Mouse (Mus musculus) midbrain, embryonic 16.5 days (tissue): ENCODE results near the gene Gm9495. TPM values are rescaled to one million over a fixed set of nuclear protein-coding genes. Genes with fewer than 3 reads are reported as not detected.

Source experiments
- ATAC-seq: fragments of 200-750 bp; cut with Nextera tagmentation; 2 replicates; pipeline ENCODE4 v1.8.0; 2017; ENCODE audit warnings: moderate TSS enrichment
- H3K27ac ChIP-seq: fragments of 300-500 bp; sonication (generic); 2 replicates; pipeline ENCODE4 v1.5.1; 2014; ENCODE audit warnings: mild to moderate bottlenecking, low read length, mixed read lengths
- H3K27me3 ChIP-seq: fragments of 300-500 bp; sonication (generic); 2 replicates; pipeline ENCODE4 v1.6.1; 2014; ENCODE audit warnings: low read depth, low read length, mixed read lengths; ENCODE audit not compliant: control insufficient read depth, insufficient read depth
- H3K36me3 ChIP-seq: fragments of 300-500 bp; sonication (generic); 2 replicates; pipeline ENCODE4 v1.6.1; 2014; ENCODE audit warnings: mild to moderate bottlenecking, low read length, moderate library complexity, mixed read lengths; ENCODE audit not compliant: control insufficient read depth, insufficient read depth
- H3K4me1 ChIP-seq: fragments of 300-500 bp; sonication (generic); 2 replicates; pipeline ENCODE4 v1.6.1; 2014; ENCODE audit warnings: mild to moderate bottlenecking, low read length, mixed read lengths; ENCODE audit not compliant: control insufficient read depth, insufficient read depth
- H3K4me2 ChIP-seq: fragments of 300-500 bp; sonication (generic); 2 replicates; pipeline ENCODE4 v1.6.1; 2014; ENCODE audit warnings: mild to moderate bottlenecking, low read length, mixed read lengths
- H3K4me3 ChIP-seq: fragments of 300-500 bp; sonication (generic); 2 replicates; pipeline ENCODE4 v1.5.1; 2014; ENCODE audit warnings: low read depth, mild to moderate bottlenecking, low read length, moderate library complexity, mixed read lengths
- H3K9ac ChIP-seq: fragments of 300-500 bp; sonication (generic); 2 replicates; pipeline ENCODE4 v1.6.1; 2014; ENCODE audit warnings: low read depth, low read length, mixed read lengths
- H3K9me3 ChIP-seq: fragments of 300-500 bp; sonication (generic); replicated peaks from 2 replicates; pipeline ENCODE4 v1.6.1; 2014; ENCODE audit warnings: mild to moderate bottlenecking, low read length, mixed read lengths; ENCODE audit not compliant: control insufficient read depth, poor library complexity, severe bottlenecking
- WGBS: fragments of 180-500 bp; shearing (Covaris S2); extraction: QIAGEN DNeasy Blood & Tissue Kit; methylation state at CpG from one replicate; pipeline ENCODE4 v1.1.7; 2014; 5-methylcytosine and 5-hydroxymethylcytosine counted together
- polyA plus RNA-seq: library from polyadenylated mRNA; unstranded; fragments of >200 nt; fragmentation: Nextera tagmentation; extraction: Ambion mirVana; gene quantifications from 2 replicates; pipeline ENCODE4 v1.2.1, GENCODE M21; 2015

Gene Gm9495
- polyA plus RNA-seq, 1 experiment from 2014 or later = not detected

- Histone ChIP-seq H3K36me3 (peaks cover 14% of the 10 kb centered on the region), H3K4me3 (no peak overlapping the region), H3K9ac (no peak overlapping the region), H3K9me3 (peaks cover 24% of the 10 kb centered on the region), H3K27ac (no peak overlapping the region), H3K27me3 (no peaks in the 10 kb centered on the region), H3K4me2 (no peak overlapping the region), H3K4me1 (no peaks in the 10 kb centered on the region)
- 100% methylated on average over 6 of the region's 6 CpGs for WGBS
- ATAC-seq = no peak
Observed at GRCm38 (mm10) chr8:69384361-69384760, 69.0 kb downstream of the Gm9495 start.

Other genes starting within 250 kb of the Gm9495 start
- 12.3 and 14.3 TPM in 2 replicates for gene Zfp930, start 244.5 kb downstream of the Gm9495 start, polyA plus RNA-seq
- gene D130040H23Rik, start 182.5 kb downstream of the Gm9495 start, polyA plus RNA-seq = 9.3 and 11.3 TPM in 2 replicates
- not detected in 2 replicates for gene Gm7697, start 69.4 kb upstream of the Gm9495 start, polyA plus RNA-seq
- gene Zfp868, start 172.0 kb upstream of the Gm9495 start, polyA plus RNA-seq = 37.9 and 42.0 TPM in 2 replicates
- gene Zfp964, start 200.9 kb upstream of the Gm9495 start, polyA plus RNA-seq = 2.5 TPM in 2 replicates